Mouse (Mus musculus): Measurements from ENCODE around the gene Armcx5.
"Not testable (repeated sequence)": the region's sequence is repeated elsewhere in the genome, so short reads cannot be mapped to it uniquely, and the experiment has no call there.

The Armcx5 gene

DNA sequence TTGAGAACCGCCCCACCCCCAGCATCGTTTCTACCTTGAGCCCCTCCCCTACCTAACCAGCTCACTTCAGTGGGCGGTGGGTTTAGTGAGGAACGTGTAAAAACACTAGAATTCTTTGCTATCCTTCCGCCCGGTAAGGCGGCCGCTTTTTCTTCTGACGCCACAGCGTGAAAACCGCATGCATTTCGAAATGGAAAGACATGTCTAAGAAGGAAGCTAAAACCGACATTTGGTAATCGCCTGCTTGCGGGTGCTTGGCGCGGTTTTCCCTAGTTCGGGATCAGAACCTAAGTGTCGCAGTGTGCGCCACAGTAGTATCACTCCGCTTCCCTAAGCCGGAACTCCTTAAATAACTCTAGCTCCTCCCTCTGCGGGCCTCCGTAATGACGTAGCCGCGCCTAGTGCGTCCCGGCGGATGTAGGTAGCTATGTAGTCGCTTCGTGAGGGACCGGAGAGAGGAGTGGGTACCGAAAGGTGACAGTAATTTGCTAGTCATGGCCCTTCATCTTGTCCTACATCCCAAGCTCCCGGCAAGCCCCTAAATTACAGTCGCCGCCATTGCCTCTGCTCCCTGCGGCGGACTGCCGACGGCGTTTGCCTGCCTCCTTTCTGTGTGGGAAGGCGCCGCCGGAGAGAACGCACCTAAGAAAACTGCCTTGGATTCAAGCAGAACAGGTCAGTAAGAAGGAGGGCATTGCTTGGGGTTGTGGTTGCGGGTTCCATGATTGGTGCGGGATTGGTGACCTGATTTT, at the start of gene Armcx5, which contains the start of gene Gprasp1:
Gene Armcx5 (plus strand): TSS at position 430 of the 752 bp plus-strand sequence.
Gene Gprasp1 (plus strand): TSS at position 430 of the 752 bp plus-strand sequence.
- peak; percentile 77 to 82 for DNase-seq (ENCODE audit: low spot score in 2 of 2)

- DNase-seq (ENCODE audit: low spot score in 2 of 2) = no peak
These were observed 48.9 kb upstream of the Armcx5 start, which contains the start of gene Tcp11x2 for GRCm38 (mm10) chrX:135693633-135694032. Gene Tcp11x2 (minus strand): TSS chrX:135693790.

DNA sequence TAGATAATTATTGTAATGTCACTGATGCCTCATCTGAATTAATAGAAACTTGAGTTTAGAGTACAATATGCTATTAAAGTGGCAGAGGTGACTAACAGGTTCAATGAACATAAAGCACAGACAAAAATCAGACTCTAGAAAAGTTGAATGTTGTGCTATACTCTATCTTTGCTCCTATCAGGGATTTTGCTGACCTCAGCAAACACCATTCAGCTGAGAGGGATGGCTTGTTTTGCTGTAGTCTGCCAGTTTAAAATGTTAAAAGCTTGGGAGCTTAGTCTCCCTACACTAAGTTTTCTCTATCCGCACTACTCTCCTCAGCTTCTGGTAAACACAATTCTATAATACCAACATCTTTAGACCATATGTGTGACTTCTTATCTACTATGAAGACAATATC, 39.4 kb upstream of the Armcx5 start:
- no peak for DNase-seq (ENCODE audit: low spot score in 2 of 2)

- no peak for DNase-seq (ENCODE audit: low spot score in 2 of 2)
These were observed 38.2 kb upstream of the Armcx5 start for GRCm38 (mm10) chrX:135704349-135704748.

DNA sequence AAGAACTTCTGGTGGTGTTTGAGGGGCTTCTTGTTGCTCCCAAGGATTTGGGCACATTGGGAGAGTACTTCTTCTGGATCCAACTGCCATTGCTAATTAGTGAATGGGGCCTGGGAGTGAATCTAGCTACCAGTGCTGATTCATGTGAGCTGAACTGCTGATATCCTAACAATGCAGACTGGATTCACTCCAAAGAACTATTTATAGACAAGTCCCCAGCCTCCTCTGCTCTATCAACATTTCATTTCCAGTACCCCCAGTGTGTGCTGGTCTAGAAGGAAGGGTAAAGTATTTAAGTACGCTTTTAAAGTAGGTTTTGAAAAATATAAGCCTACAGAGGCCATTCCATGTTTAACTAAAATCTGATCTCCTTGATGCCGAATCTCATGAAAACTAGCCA, 29.7 kb upstream of the Armcx5 start:
- DNase-seq (ENCODE audit: low spot score in 2 of 2) = no peak

DNA sequence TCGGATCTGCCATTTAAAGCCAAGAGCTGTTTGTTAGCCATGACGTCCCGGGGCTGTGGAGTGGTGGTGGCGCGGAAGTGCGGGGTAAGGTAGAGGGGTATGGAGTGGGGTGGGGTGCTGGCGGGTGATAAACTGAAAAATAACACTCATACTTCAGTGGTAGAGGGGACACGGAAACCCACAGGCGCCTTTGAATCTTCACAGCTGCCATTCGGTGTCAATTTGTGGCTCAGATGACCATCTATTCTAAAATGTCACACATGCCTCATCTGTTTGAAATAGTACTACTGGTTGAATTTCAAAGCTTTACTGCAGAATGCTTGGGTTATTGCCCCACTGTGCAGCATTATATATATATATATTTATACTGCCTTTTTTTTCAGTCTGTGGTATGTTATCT, 17.4 kb upstream of the Armcx5 start, which contains the start of gene Tmsb15a:
Gene Tmsb15a (minus strand): TSS at position 101 of the 400 bp plus-strand sequence.
- DNase-seq (ENCODE audit: low spot score in 2 of 2) = no peak

GRCm38 (mm10) chrX:135738730-135739520, 3.6 kb upstream of the Armcx5 start:
- DNase-seq (ENCODE audit: low spot score in 2 of 2) = no peak

GRCm38 (mm10) chrX:135743056-135743355, 473 bp downstream of the Armcx5 start:
- DNase-seq (ENCODE audit: low spot score in 2 of 2) = no peak

DNA sequence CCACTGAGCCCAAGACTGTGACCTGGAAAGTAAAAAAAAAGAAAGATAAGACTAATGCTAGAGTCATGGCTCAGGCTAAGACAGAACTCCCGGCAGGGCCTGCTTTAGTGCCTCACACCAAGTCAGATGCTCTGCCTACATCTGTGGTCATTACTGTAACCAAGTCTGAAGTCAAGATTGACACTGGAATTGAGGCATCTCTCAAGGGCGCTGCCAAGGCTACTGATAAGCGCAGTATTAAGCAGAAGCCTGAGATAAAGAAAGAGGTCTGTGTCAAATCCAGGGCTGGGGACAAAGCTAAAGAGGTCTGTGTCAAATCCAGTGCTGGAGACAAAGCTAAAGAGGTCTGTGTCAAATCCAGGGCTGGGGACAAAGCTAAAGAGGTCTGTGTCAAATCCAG, 2.8 kb downstream of the Armcx5 start:
- not testable (repeated sequence) for DNase-seq (ENCODE audit: low spot score in 2 of 2)

DNA sequence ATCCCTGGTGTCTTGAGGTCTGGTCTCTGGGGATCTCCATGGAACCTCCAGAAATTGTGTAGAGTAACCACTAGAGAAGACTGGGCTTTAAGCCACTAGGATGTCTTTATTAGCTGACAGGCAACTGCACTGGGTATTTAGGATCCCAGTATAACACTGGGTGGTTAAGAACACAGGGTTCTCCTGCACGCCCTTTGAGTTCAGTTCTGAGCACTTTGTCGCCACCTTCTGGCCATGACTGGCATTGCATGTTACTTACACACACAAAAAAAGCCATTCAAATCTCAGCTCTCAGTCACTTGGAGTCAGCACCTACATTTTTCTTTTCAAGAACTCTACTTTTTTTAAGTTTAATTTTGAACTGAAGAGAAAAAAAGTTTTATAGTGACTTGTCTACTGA, 10.3 kb downstream of the Armcx5 start:
- peak; percentile 19 to 55 for DNase-seq (ENCODE audit: low spot score in 2 of 2)

DNA sequence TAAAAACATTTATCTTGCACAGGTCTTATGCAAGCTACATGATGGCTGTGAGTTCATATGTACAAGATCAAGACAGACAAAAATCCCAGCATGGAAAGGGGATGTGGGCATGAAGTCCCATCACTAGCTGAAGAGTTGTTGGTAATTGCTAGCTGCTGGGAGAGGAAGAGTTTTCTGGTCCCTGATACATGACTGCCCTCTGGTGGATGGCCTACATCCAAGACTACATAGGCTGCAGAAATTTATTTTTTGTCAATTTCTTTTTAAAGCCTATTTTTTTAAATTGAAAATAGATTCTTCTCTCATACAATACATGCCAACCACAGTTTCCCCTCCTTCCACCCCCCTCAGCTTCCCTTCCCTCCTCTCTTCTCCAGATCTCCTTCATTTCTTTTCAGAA, 19.2 kb downstream of the Armcx5 start:
- DNase-seq (ENCODE audit: low spot score in 2 of 2) = peak in 1 of 2 experiments; percentile 3

- no peak for DNase-seq (ENCODE audit: low spot score in 2 of 2)
These were observed 25.6 kb downstream of the Armcx5 start for GRCm38 (mm10) chrX:135768043-135768548.

DNA sequence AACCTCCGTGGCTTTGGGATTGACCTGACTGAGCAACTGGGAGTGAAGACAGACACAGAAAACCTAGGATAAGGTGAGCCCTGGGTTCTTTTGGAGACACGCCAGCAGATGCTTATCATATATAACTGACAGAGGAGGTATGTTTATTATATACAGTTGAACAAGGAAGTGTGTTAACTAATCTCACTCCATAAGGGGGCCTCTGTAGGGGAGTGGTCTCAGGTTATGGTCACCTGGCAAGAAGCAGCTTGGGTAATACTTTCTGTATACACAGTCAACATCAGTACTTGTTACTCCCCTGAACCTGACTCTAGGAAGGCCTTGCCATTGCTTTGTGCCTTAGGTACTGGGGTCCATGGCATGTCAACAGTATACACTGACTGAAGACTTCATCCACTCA, 26.0 kb downstream of the Armcx5 start:
- DNase-seq (ENCODE audit: low spot score in 2 of 2) = no peak

DNA sequence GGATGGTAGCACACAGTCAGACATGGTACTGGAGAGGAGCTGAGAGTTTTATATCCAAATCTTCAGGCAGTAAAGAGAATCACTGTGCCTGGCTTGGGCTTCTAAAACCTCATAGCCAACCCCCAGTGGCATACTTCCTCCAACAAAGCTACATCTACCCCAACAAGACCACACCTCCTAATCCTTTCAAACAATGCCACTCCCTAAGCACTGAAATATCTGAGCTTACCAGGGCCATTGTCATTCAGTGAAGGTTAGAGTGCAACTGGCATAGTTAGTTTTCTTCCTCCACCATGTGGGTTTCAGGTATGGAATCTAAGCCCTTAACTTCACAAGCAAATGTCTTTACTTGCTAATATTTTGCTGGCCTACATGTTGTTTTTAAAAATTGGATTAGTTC, 49.0 kb downstream of the Armcx5 start:
- DNase-seq (ENCODE audit: low spot score in 2 of 2) = no peak

- DNase-seq (ENCODE audit: low spot score in 2 of 2) = no peak
These were observed 49.8 kb downstream of the Armcx5 start for GRCm38 (mm10) chrX:135792326-135792725.

DNA sequence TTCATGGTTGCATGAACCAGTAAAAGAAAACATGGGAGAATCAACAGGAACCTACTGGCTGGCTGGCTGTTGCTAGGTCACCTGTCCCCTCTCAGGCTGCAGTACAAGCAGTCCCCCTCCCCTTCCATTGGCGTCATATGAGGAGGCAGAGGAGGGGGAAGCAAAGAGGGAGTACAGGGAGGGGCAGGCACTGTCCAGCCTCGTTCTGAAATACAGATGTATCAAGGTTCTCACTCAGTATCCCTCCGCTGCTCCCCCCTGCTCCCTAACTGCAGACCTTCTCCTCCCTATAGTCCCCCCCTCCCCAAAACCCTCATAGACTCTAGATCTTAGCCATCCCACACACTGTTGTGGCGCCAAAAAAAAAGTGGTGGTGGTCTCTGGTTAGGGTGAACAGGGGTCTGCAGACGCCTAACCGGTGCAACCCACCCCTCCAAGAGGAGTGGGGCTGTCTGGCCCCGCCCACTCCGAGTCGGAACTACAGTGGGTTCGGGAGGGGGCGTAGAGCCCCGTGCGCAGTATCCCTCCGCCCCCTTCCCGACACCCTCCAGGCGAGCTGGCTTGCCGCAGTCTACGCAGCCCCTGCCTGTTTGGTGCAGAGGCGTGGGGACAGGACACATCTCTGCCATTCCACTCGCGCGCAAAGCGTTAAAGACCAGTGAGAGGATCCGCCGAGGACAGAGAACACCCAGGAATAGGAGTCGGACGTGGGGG, 53.2 kb downstream of the Armcx5 start:
- DNase-seq (ENCODE audit: low spot score in 2 of 2) = peak; percentile 56 to 64

DNA sequence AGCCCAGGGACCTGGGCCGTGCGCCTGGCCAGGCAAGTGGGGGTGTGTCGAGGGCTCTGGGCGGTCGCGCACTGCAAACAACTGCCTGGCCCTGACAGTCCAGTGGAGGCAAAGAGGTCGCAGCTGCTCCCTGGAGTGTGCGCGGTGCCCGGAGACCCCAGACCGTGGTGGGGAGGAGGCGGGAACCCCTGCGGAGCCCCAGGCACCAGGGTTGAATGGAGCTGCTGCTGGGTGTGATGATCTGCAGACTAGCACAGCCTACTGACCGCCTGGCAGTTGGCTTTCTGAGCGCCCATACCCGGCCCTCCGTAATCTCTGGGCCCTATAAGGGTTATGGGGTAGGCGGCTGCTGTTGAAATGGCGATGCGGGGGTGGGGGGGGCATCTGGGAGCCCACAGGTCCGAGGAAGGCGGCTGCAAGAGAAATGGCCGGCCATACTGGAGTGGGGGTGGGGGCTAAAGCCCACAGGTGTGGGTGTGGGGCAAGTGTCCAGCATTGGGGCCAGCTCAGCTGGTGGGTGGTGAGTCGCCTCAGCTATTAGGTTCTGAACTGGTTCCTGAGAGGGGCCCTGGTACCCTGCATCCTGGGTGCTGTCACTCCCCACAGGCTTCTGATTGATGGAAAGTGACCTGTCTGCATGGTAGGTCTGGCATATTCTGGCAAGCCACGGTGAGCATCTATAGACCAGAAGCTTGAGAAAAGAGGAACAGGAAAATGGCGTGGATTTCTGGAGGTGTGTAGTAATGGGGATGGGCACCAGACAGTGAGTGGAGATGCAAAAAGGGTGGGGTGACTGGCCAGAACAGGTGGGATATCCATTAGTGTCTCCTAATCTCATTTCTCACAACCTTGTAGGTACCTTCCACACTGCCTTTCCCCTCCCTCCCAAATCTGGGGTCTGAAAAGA, 54.0 kb downstream of the Armcx5 start:
- DNase-seq (ENCODE audit: low spot score in 2 of 2) = peak; percentile 3 to 11
